Mouse (Mus musculus) heart, adult 2 months (tissue): ENCODE results near the gene Shprh.

Experiments used
- CTCF ChIP-seq: fragments of 200-600 bp; IDR thresholded peaks from 2 replicates; pipeline ENCODE4 v1.8.1; 2022; ENCODE audit warnings: antibody characterized with exemption, mild to moderate bottlenecking, moderate library complexity
- POLR2A ChIP-seq: fragments of 200-500 bp; IDR thresholded peaks from 2 replicates; pipeline ENCODE4 v1.6.1; 2011; ENCODE audit warnings: mild to moderate bottlenecking, low read depth, low read length, control low read depth; ENCODE audit not compliant: insufficient read depth

DNA sequence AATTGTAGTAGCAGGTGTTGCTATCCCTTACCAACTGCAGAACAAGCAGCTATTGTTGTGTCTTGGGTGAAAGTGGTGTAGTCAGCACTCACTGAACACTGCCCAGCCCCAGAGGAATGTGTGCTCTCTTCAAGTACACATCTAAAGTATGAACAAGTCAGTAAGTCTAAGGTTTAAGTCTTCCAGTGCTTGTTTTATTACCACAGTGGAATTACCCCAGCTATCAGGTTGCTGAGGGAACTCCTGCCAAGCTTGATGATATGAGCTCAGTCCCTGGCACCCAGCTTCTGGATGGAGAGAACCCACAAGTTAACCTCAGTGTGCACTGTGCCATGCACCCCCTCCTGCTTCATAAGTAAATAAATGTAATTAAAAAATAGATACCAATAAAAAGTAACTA, 23.3 kb downstream of the Shprh start:
- TF ChIP-seq POLR2A (no peak), CTCF (no peak)
